Mouse (Mus musculus) MEL (cell line): ENCODE measurements around the gene Hmgcl.

Experiments
- CTCF ChIP-seq, 3 experiments: IDR thresholded peaks in 2 of 3; conservative IDR thresholded peaks in 1 of 3; 2 replicates each; pipeline ENCODE4 v1.5.1; 2011 to 2012; ENCODE audit warnings: low read length in 3 of 3, low read depth in 2 of 3, mild to moderate bottlenecking in 2 of 3, improper control_type of control experiment in 1 of 3, inconsistent platforms in 1 of 3, mixed read lengths in 1 of 3, moderate library complexity in 1 of 3; ENCODE audit not compliant: control insufficient read depth in 1 of 3, insufficient read depth in 1 of 3, poor library complexity in 1 of 3, severe bottlenecking in 1 of 3
- EP300 ChIP-seq, 2 experiments: IDR thresholded peaks; 2 replicates each; pipeline ENCODE4 v1.6.1; 2011; ENCODE audit warnings: improper control_type of control experiment in 2 of 2, low read length in 2 of 2, low read depth in 1 of 2, mild to moderate bottlenecking in 1 of 2
- HCFC1 ChIP-seq: IDR thresholded peaks from 2 replicates; pipeline ENCODE4 v1.6.1; 2012; ENCODE audit warnings: low read depth, mild to moderate bottlenecking, inconsistent platforms, low read length, improper control_type of control experiment, moderate library complexity
- MAX ChIP-seq: IDR thresholded peaks from 2 replicates; pipeline ENCODE4 v1.6.1; 2011; ENCODE audit warnings: low read length, improper control_type of control experiment
- POLR2A ChIP-seq, 2 experiments: IDR thresholded peaks; 2 replicates each; pipeline ENCODE4 v1.6.1; 2011 to 2012; ENCODE audit warnings: low read length in 2 of 2, mild to moderate bottlenecking in 2 of 2, control low read depth in 1 of 2, improper control_type of control experiment in 1 of 2, low read depth in 1 of 2, moderate library complexity in 1 of 2; ENCODE audit not compliant: control insufficient read depth in 1 of 2, insufficient read depth in 1 of 2, poor library complexity in 1 of 2
- UBTF ChIP-seq: IDR thresholded peaks from 2 replicates; pipeline ENCODE4 v1.6.1; 2012; ENCODE audit warnings: low read depth, mild to moderate bottlenecking, inconsistent platforms, low read length, improper control_type of control experiment, moderate library complexity, borderline replicate concordance; ENCODE audit not compliant: insufficient read depth
- ZNF384 ChIP-seq: IDR thresholded peaks from 2 replicates; pipeline ENCODE4 v1.6.1; 2012; ENCODE audit warnings: low read depth, mild to moderate bottlenecking, inconsistent platforms, low read length, improper control_type of control experiment

- TF ChIP-seq CTCF (IDR thresholded peaks at IDR 0.05 in 2 of 3, conservative IDR thresholded peaks at IDR 0.05 in 1 of 3; ENCODE audit: control insufficient read depth in 1 of 3, insufficient read depth in 1 of 3, low read depth in 2 of 3, low read length in 3 of 3, poor library complexity in 1 of 3, severe bottlenecking in 1 of 3) (no peak), MAX (no peak), HCFC1 (no peak), EP300 (IDR thresholded peaks at IDR 0.05; ENCODE audit: low read depth in 1 of 2, low read length in 2 of 2) (no peak), POLR2A (IDR thresholded peaks at IDR 0.05; ENCODE audit: control insufficient read depth in 1 of 2, insufficient read depth in 1 of 2, low read depth in 1 of 2, low read length in 2 of 2, poor library complexity in 1 of 2) (no peak), ZNF384 (no peak), UBTF (no peak)
Observed at GRCm38 (mm10) chr4:136010586-136010985, 64.3 kb downstream of the Hmgcl start.
